Mouse (Mus musculus) intestine, embryonic 14.5 days (tissue): Measurements from ENCODE around the gene Rab40c. TPM values are rescaled to one million over a fixed set of nuclear protein-coding genes. Genes with fewer than 3 reads are reported as not detected.
A peak's percentile ranks its signal among the peaks of the same experiment; 100 is the strongest.

Experiments used
- ATAC-seq: fragments of 200-750 bp; cut with Nextera tagmentation; replicated peaks from 2 replicates; pipeline ENCODE4 v1.8.0; 2017; ENCODE audit warnings: low read depth, moderate number of reproducible peaks, moderate TSS enrichment, moderate library complexity; ENCODE audit not compliant: low FRiP score, low TSS enrichment
- DNase-seq: peaks from one replicate; pipeline ENCODE4 v3.0.0-alpha.2; 2018; ENCODE audit warnings: low spot score
- H3K27ac ChIP-seq: fragments of 300-500 bp; sonication (generic); 2 replicates; pipeline ENCODE4 v1.5.1; 2014; ENCODE audit warnings: low read depth, mild to moderate bottlenecking, control low read depth
- H3K27me3 ChIP-seq: fragments of 300-500 bp; sonication (generic); replicated peaks from 2 replicates; pipeline ENCODE4 v1.6.1; 2014; ENCODE audit warnings: low read length, control low read depth; ENCODE audit not compliant: control insufficient read depth, insufficient read depth
- H3K36me3 ChIP-seq: fragments of 300-500 bp; sonication (generic); 2 replicates; pipeline ENCODE4 v1.6.1; 2014; ENCODE audit warnings: low read length, control low read depth; ENCODE audit not compliant: control insufficient read depth, insufficient read depth
- H3K4me1 ChIP-seq: fragments of 300-500 bp; sonication (generic); replicated peaks from 2 replicates; pipeline ENCODE4 v1.6.1; 2014; ENCODE audit warnings: low read length, control low read depth, mixed read lengths; ENCODE audit not compliant: control insufficient read depth, insufficient read depth
- H3K4me2 ChIP-seq: fragments of 300-500 bp; sonication (generic); 2 replicates; pipeline ENCODE4 v1.6.1; 2014; ENCODE audit warnings: low read length
- H3K4me3 ChIP-seq: fragments of 300-500 bp; sonication (generic); 2 replicates; pipeline ENCODE4 v1.5.1; 2014; ENCODE audit warnings: low read depth, low read length, control low read depth, mixed read lengths
- H3K9ac ChIP-seq: fragments of 300-500 bp; sonication (generic); 2 replicates; pipeline ENCODE4 v1.6.1; 2014; ENCODE audit warnings: mild to moderate bottlenecking, low read length
- H3K9me3 ChIP-seq: fragments of 300-500 bp; sonication (generic); 2 replicates; pipeline ENCODE4 v1.6.1; 2016; ENCODE audit warnings: low read length, control low read depth; ENCODE audit not compliant: control insufficient read depth
- WGBS: fragments of 180-500 bp; shearing (Covaris S2); extraction: QIAGEN DNeasy Blood & Tissue Kit; methylation state at CpG from one replicate; pipeline ENCODE4 v1.1.7; 2014; 5-methylcytosine and 5-hydroxymethylcytosine counted together
- polyA plus RNA-seq: library from polyadenylated mRNA; unstranded; fragments of >200 nt; fragmentation: Nextera tagmentation; extraction: Ambion mirVana; gene quantifications from 2 replicates; pipeline ENCODE4 v1.2.1, GENCODE M21; 2014

Rab40c gene
- polyA plus RNA-seq, 1 experiment from 2014 or later = 14.2 TPM

DNA sequence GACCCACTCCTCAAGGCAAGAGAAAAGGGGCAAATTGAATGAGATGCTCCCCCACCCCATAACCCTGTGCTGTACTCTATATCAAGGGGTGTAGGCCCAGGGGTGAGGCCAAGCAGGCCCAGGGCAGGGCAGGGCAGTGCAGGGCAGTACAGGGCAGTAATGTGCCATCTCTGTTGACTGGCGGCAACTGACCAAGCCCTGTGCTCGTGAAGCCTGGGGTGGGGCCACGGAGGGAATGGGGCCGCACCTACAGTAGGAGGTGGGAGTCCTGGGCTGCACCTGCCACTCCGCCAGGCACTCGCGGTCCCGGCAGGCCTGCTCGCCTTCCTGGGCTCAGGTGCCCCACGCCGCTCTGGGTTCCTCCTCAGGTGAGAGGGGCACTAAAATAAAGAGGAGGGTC lies 54.2 kb downstream of the Rab40c start:
- ATAC-seq = no peak
- no peak for DNase-seq
- no peaks in the 10 kb centered on the region for H3K27me3 ChIP-seq
- H3K27ac ChIP-seq = no peak overlapping the region
- no peak overlapping the region for H3K4me3 ChIP-seq
- H3K9ac ChIP-seq = no peak overlapping the region
- no peak overlapping the region for H3K4me2 ChIP-seq
- WGBS = 89% methylated on average over 11 of the region's 11 CpGs
- peaks cover 14% of the 10 kb centered on the region; the same call in 1 of the 2 replicates for H3K4me1 ChIP-seq
- no peaks in the 10 kb centered on the region for H3K9me3 ChIP-seq
- H3K36me3 ChIP-seq = no peaks in the 10 kb centered on the region

DNA sequence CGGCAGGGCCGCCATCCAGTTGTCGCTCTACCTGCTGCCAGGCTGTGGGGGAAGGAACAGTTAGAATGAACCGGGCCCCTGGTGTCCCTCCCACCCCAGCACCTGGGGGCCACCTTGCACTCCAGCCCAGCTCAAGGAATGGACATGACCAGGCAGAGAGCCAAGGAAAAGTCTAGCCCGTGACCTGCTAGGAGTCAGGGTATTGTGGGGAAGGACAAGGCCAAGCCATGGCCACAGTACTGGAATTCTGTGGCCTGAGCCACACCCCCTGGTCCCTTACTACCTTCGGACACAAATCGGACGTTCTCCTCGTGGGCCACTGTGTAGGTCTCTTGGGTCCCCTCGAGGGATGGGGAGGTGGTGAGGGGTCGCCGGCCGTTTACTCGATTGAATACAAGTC lies 55.2 kb downstream of the Rab40c start:
- Histone ChIP-seq H3K9ac (no peak overlapping the region), H3K36me3 (no peaks in the 10 kb centered on the region), H3K27me3 (no peaks in the 10 kb centered on the region), H3K9me3 (no peaks in the 10 kb centered on the region), H3K4me1 (peaks cover 16% of the 10 kb centered on the region), H3K4me2 (no peak overlapping the region), H3K27ac (no peak overlapping the region), H3K4me3 (no peak overlapping the region)
- 89% methylated on average over 14 of the region's 14 CpGs for WGBS
- ATAC-seq (no peak), DNase-seq (no peak)

DNA sequence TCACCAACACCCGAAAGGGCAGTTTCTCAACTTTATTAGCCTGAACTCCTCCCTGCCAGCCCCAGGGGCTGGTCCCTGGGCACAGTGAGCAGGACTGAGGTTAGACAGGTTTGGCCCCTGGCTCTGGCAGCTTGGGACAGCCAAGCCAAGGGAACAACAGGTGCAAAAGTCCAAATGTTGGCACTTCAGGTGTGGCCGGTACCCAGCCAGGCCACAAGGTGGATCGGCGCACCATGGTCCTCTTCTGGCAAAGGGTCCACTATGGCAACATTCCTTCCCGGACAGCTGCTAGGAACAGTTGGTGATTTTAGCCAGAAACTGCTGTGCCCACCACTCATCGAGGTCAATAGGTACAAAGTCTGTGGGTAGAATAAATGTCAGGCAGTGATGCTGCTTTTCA lies 55.8 kb downstream of the Rab40c start:
- no peaks in the 10 kb centered on the region for H3K27me3 ChIP-seq
- DNase-seq = no peak
- H3K4me2 ChIP-seq = no peak overlapping the region
- ATAC-seq = no peak
- WGBS = 84% methylated on average over 6 of the region's 6 CpGs
- H3K27ac ChIP-seq = no peak overlapping the region
- H3K4me3 ChIP-seq = no peak overlapping the region
- H3K9ac ChIP-seq = no peak overlapping the region
- H3K36me3 ChIP-seq = no peaks in the 10 kb centered on the region
- H3K9me3 ChIP-seq = no peaks in the 10 kb centered on the region
- H3K4me1 ChIP-seq = peaks cover 16% of the 10 kb centered on the region

DNA sequence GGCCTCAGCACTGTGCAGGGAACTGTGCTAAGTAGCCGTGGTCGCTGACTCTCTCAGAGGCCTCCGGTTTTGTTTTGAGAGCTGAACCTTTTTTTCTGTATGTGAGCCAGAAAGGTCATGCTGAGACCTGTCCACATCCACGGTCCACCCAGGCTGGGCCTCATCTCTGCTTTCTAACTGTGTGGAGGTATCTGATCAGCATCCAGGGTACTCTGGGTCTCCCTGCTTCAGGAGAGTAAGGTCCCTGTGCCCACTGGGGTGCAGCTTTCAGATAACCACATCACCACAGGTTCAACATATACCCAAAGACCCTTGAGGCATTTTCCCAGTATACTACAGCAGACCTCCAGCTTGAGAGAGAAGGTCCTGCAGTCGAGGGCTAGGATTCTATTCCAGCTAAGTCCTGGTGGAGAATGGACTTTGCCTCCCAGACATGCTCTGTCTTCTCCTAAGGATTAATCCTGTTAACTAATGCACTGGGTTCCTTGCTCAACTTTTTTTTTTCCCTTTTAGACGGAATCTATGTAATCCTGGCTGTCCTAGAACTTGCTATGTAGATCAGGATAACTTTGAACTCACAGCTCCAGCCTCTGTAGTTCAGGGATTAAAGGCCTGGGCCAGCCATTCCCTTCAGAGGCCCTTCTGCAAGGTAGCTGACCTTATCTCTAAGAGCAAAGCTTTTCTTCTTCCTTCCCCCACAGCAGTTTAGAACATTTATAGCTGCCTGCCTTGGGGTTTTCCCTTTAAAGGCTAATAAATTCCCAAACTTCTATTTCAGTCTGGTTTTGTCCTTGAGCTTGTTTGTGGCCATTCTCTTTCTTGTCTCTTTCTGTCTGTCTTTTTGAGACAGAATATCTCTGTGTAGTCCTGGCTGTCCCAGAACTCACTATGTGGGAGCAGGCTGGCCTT lies 57.6 kb downstream of the Rab40c start:
- Histone ChIP-seq H3K4me2 (peak overlapping the region; percentile 75), H3K9ac (peak overlapping the region; percentile 75), H3K27me3 (no peaks in the 10 kb centered on the region), H3K36me3 (no peaks in the 10 kb centered on the region; the same call in 1 of the 2 replicates), H3K9me3 (no peaks in the 10 kb centered on the region), H3K4me3 (peak overlapping the region; percentile 63), H3K4me1 (peaks cover 9% of the 10 kb centered on the region), H3K27ac (peak overlapping the region; percentile 83)
- no peak for DNase-seq
- WGBS = 11% methylated on average over 6 of the region's 6 CpGs
- no peak for ATAC-seq

DNA sequence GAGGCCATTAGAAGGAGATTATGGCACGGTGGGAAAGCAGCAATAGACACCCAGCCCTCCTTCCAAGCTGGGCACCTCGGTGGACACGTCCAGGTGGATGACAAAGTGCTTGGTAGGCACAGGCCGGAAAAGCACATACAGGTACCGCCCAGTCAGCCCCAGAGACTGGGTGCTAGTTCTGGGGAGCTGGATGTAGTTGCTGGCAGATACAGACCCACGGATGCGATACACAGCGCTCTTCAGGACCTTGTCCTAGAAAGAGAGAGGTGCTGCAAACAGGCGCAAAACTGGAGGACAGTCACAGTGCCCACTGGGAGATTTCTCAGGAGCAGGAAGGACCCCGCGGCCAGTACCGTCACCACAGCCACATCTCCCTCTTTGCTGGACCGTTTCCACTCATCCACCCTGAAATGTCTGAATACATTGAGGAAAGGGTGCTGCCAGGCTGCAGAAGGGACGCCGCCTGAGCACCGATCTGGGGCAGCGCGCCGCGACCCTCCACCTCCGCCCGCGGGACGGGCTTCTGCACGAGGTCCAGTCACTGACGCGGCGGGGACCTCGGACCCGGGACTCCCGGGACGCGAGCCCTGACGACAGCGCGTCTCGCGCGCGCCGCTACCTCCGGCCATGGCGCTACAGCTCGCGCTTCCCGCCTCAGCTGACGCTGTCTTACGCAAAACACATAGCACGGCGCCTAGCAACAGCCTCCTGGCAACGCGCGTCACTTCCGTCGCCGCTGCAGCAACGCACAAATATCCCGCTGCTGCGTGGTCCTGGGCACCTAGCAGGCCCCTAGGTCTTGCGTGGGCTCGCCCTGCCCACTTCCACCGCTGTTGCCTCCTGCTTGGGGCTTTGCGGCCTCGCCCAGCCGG lies 58.5 kb downstream of the Rab40c start, which contains the start of gene Wdr90:
Gene Wdr90 (minus strand): TSS at position 670 of the 872 bp plus-strand sequence.
- Histone ChIP-seq H3K9me3 (no peaks in the 10 kb centered on the region), H3K36me3 (no peaks in the 10 kb centered on the region; the same call in 1 of the 2 replicates), H3K9ac (peak within 1 kb of the TSS; percentile 75), H3K4me3 (peak within 1 kb of the TSS; percentile 63), H3K27me3 (no peaks in the 10 kb centered on the region), H3K4me2 (peak within 1 kb of the TSS; percentile 75), H3K4me1 (peaks cover 9% of the 10 kb centered on the region), H3K27ac (peak within 1 kb of the TSS; percentile 83)
- DNase-seq (peak; percentile 86), ATAC-seq (peak; percentile 93)
- WGBS = 4% methylated on average over 64 of the region's 65 CpGs

DNA sequence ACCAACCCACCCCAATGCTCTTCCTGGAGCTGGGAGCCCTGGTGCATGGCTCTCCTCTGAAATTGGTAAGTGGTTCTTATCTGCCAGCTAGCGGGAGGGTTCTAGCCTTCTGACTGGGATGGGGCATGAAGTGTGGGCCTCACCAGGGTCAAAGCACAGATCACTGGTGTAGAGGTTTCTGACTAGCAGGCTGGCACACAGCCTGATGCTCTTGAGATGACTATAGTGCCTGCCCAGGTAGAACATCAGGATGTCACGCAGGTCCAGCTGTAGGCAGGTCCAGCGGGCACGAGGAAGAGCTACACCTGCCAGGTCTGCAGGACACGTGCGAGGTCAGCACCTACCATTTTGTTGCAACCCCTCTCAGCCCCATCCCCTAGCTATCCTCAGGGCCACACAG lies 59.3 kb downstream of the Rab40c start:
- Histone ChIP-seq H3K4me2 (peak overlapping the region; percentile 75), H3K4me3 (no peak overlapping the region), H3K27me3 (no peaks in the 10 kb centered on the region), H3K27ac (no peak overlapping the region), H3K9ac (peak overlapping the region; percentile 75; the same call in 1 of the 2 replicates), H3K4me1 (peaks cover 9% of the 10 kb centered on the region), H3K9me3 (no peaks in the 10 kb centered on the region), H3K36me3 (peaks cover 6% of the 10 kb centered on the region; the same call in 1 of the 2 replicates)
- 94% methylated on average over 6 of the region's 6 CpGs for WGBS
- ATAC-seq = no peak
- no peak for DNase-seq

DNA sequence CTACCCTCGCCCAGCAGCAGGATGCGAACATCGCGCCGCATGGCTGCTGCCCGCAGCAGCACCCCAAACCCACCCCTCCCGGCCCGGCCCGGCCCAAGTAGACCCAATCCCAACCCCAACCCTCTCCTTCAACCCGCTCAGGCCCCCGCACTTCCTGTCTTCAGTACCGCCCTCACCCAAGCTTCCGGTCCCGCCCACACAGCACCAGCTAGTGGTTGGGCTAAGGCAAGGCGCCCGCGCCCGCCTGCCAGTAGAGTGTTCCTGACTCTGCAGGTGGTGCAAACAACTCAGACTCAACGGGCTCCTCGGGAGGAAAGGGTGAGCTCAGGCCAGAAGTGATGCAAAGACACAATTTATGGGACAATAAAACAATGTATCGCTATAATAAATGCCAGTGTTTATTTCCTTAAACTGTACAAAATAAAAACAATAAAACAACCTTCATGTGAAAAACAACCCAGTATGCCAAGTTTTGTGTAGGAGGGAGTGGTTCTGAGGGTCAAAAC lies 75.1 kb downstream of the Rab40c start, which contains the start of gene Rhot2:
Gene Rhot2 (minus strand): TSS at position 456 of the 506 bp plus-strand sequence.
- H3K4me3 ChIP-seq = peak within 1 kb of the TSS; percentile 78
- H3K4me1 ChIP-seq = peaks cover 12% of the 10 kb centered on the region
- peak; percentile 96 for DNase-seq
- peak within 1 kb of the TSS; percentile 87 for H3K4me2 ChIP-seq
- peaks cover 63% of the 10 kb centered on the region for H3K36me3 ChIP-seq
- WGBS = 1% methylated on average over 21 of the region's 21 CpGs
- H3K9me3 ChIP-seq = no peaks in the 10 kb centered on the region
- no peaks in the 10 kb centered on the region for H3K27me3 ChIP-seq
- peak; percentile 95 for ATAC-seq
- H3K27ac ChIP-seq = peak within 1 kb of the TSS; percentile 70
- H3K9ac ChIP-seq = peak within 1 kb of the TSS; percentile 81
